Mouse (Mus musculus): ENCODE data around the gene Dock2.
"Not testable (repeated sequence)": the region's sequence is repeated elsewhere in the genome, so short reads cannot be mapped to it uniquely, and the experiment has no call there.

Dock2 gene

GRCm38 (mm10) chr11:34276363-34277046 is 507.2 kb downstream of the Dock2 start:
- DNase-seq, result no peak

GRCm38 (mm10) chr11:34275941-34276340 is 507.8 kb downstream of the Dock2 start:
- no peak for DNase-seq

- no peak for DNase-seq
Measured at GRCm38 (mm10) chr11:34272016-34272415, 511.7 kb downstream of the Dock2 start.

GRCm38 (mm10) chr11:34264099-34264498 is 519.6 kb downstream of the Dock2 start:
- no peak for DNase-seq

- no peak for DNase-seq
Measured at GRCm38 (mm10) chr11:34258849-34259469, 524.7 kb downstream of the Dock2 start.

GRCm38 (mm10) chr11:34257548-34258189 is 526.0 kb downstream of the Dock2 start:
- DNase-seq, result no peak

- no peak for DNase-seq
Measured at GRCm38 (mm10) chr11:34242979-34243378, 540.7 kb downstream of the Dock2 start.

GRCm38 (mm10) chr11:34240252-34240651 is 543.4 kb downstream of the Dock2 start:
- no peak for DNase-seq

- DNase-seq, result no peak
Measured at GRCm38 (mm10) chr11:34239691-34240090, 544.0 kb downstream of the Dock2 start.

- DNase-seq, result no peak
Measured at GRCm38 (mm10) chr11:34236885-34237284, 546.8 kb downstream of the Dock2 start.

GRCm38 (mm10) chr11:34236091-34236759 is 547.5 kb downstream of the Dock2 start:
- DNase-seq, result no peak

GRCm38 (mm10) chr11:34228758-34229364 is 554.8 kb downstream of the Dock2 start:
- DNase-seq, result peak; percentile 6

- DNase-seq, result no peak
Measured at GRCm38 (mm10) chr11:34227180-34227579, 556.5 kb downstream of the Dock2 start.

- DNase-seq, result not testable (repeated sequence)
Measured at GRCm38 (mm10) chr11:34220596-34220995, 563.1 kb downstream of the Dock2 start.

GRCm38 (mm10) chr11:34212853-34213252 is 570.8 kb downstream of the Dock2 start:
- DNase-seq, result peak; percentile 30

GRCm38 (mm10) chr11:34207989-34208388 is 575.7 kb downstream of the Dock2 start, which contains the start of gene Foxi1:
Foxi1 (minus strand) TSS chr11:34208089.
- DNase-seq, result peak; percentile 13

GRCm38 (mm10) chr11:34202769-34203168 is 580.9 kb downstream of the Dock2 start:
- no peak for DNase-seq

GRCm38 (mm10) chr11:34195142-34195541 is 588.5 kb downstream of the Dock2 start:
- no peak for DNase-seq

- DNase-seq, result no peak
Measured at GRCm38 (mm10) chr11:34194158-34194941, 589.3 kb downstream of the Dock2 start.

GRCm38 (mm10) chr11:34193658-34194057 is 590.0 kb downstream of the Dock2 start:
- DNase-seq, result no peak

- DNase-seq, result peak; percentile 36
Measured at GRCm38 (mm10) chr11:34184266-34184665, 599.4 kb downstream of the Dock2 start.
